Mouse (Mus musculus): ENCODE measurements at regions not wholly inside any gene's neighbourhood (a gene's known extent, or its start where the extent isn't known, plus 50 kb on each side); places are given as distances from the start of the nearest gene placed in this dataset.
A peak's percentile ranks its signal among the peaks of the same experiment; 100 is the strongest.
"Not testable (repeated sequence)": the region's sequence is repeated elsewhere in the genome, so short reads cannot be mapped to it uniquely, and the experiment has no call there.

GRCm38 (mm10) chr16:49409235-49409634 lies 289.8 kb upstream of the Ift57 start:
- DNase-seq (ENCODE audit: low spot score in 2 of 2) = no peak

GRCm38 (mm10) chr16:49430296-49430695 lies 268.7 kb upstream of the Ift57 start:
- no peak for DNase-seq (ENCODE audit: low spot score in 2 of 2)

- DNase-seq (ENCODE audit: low spot score in 2 of 2) = no peak
Observed at GRCm38 (mm10) chr16:49431902-49432301, 267.1 kb upstream of the Ift57 start.

- no peak for DNase-seq (ENCODE audit: low spot score in 2 of 2)
Observed at GRCm38 (mm10) chr16:49441225-49441624, 257.8 kb upstream of the Ift57 start.

- DNase-seq (ENCODE audit: low spot score in 2 of 2) = not testable (repeated sequence)
Observed at GRCm38 (mm10) chr16:49447356-49447755, 251.7 kb upstream of the Ift57 start.

GRCm38 (mm10) chr16:49493881-49494280 lies 205.2 kb upstream of the Ift57 start:
- DNase-seq (ENCODE audit: low spot score in 2 of 2) = no peak

GRCm38 (mm10) chr16:49497521-49498010 lies 201.5 kb upstream of the Ift57 start:
- no peak for DNase-seq (ENCODE audit: low spot score in 2 of 2)

- DNase-seq (ENCODE audit: low spot score in 2 of 2) = no peak
Observed at GRCm38 (mm10) chr16:49500818-49501217, 198.2 kb upstream of the Ift57 start.

GRCm38 (mm10) chr16:49503897-49504413 lies 195.1 kb upstream of the Ift57 start:
- DNase-seq (ENCODE audit: low spot score in 2 of 2) = peak; percentile 32 to 58

- no peak for DNase-seq (ENCODE audit: low spot score in 2 of 2)
Observed at GRCm38 (mm10) chr16:49504669-49505068, 194.4 kb upstream of the Ift57 start.

GRCm38 (mm10) chr16:49505271-49505670 lies 193.8 kb upstream of the Ift57 start:
- no peak for DNase-seq (ENCODE audit: low spot score in 2 of 2)

GRCm38 (mm10) chr16:49518844-49519243 lies 180.2 kb upstream of the Ift57 start:
- peak in 1 of 2 experiments; percentile 64 for DNase-seq (ENCODE audit: low spot score in 2 of 2)

GRCm38 (mm10) chr16:49520411-49520810 lies 178.6 kb upstream of the Ift57 start:
- DNase-seq (ENCODE audit: low spot score in 2 of 2) = no peak

GRCm38 (mm10) chr16:49521685-49522084 lies 177.3 kb upstream of the Ift57 start:
- no peak for DNase-seq (ENCODE audit: low spot score in 2 of 2)

GRCm38 (mm10) chr16:49522576-49522975 lies 176.5 kb upstream of the Ift57 start:
- DNase-seq (ENCODE audit: low spot score in 2 of 2) = no peak

GRCm38 (mm10) chr16:49528618-49529017 lies 170.4 kb upstream of the Ift57 start:
- not testable (repeated sequence) for DNase-seq (ENCODE audit: low spot score in 2 of 2)

GRCm38 (mm10) chr16:49529060-49529459 lies 170.0 kb upstream of the Ift57 start:
- no peak for DNase-seq (ENCODE audit: low spot score in 2 of 2)

- no peak for DNase-seq (ENCODE audit: low spot score in 2 of 2)
Observed at GRCm38 (mm10) chr16:49530051-49530450, 169.0 kb upstream of the Ift57 start.

- DNase-seq (ENCODE audit: low spot score in 2 of 2) = no peak
Observed at GRCm38 (mm10) chr16:49532071-49532686, 166.9 kb upstream of the Ift57 start.

GRCm38 (mm10) chr16:49533498-49533998 lies 165.5 kb upstream of the Ift57 start:
- no peak for DNase-seq (ENCODE audit: low spot score in 2 of 2)

- DNase-seq (ENCODE audit: low spot score in 2 of 2) = no peak
Observed at GRCm38 (mm10) chr16:49550231-49550630, 148.8 kb upstream of the Ift57 start.

GRCm38 (mm10) chr16:49570031-49570430 lies 129.0 kb upstream of the Ift57 start:
- no peak for DNase-seq (ENCODE audit: low spot score in 2 of 2)

All from left cerebral cortex, adult 8-10 months (tissue).